Mouse (Mus musculus) liver, embryonic 13.5 days (tissue): ENCODE measurements around the gene Gm13199. TPM values are rescaled to one million over a fixed set of nuclear protein-coding genes. Genes with fewer than 3 reads are reported as not detected.

ENCODE experiments used
- ATAC-seq: fragments of 200-750 bp; cut with Nextera tagmentation; 2 replicates; pipeline ENCODE4 v1.8.0; 2017; ENCODE audit warnings: low read depth, mild to moderate bottlenecking, moderate number of reproducible peaks, moderate library complexity
- DNase-seq: peaks from one replicate; pipeline ENCODE4 v3.0.0; 2022
- H3K27ac ChIP-seq: fragments of 300-500 bp; sonication (generic); 2 replicates; pipeline ENCODE4 v1.5.1; 2015; ENCODE audit warnings: moderate library complexity, mild to moderate bottlenecking, inconsistent platforms
- H3K27me3 ChIP-seq: fragments of 300-500 bp; sonication (generic); 2 replicates; pipeline ENCODE4 v1.6.1; 2015; ENCODE audit warnings: mild to moderate bottlenecking, inconsistent platforms
- H3K36me3 ChIP-seq: fragments of 300-500 bp; sonication (generic); 2 replicates; pipeline ENCODE4 v1.6.1; 2015; ENCODE audit warnings: mild to moderate bottlenecking, inconsistent platforms
- H3K4me1 ChIP-seq: fragments of 300-500 bp; sonication (generic); replicated peaks from 2 replicates; pipeline ENCODE4 v1.6.1; 2015; ENCODE audit warnings: inconsistent platforms
- H3K4me2 ChIP-seq: fragments of 300-500 bp; sonication (generic); 2 replicates; pipeline ENCODE4 v1.6.1; 2015; ENCODE audit warnings: inconsistent platforms, mild to moderate bottlenecking, moderate library complexity
- H3K4me3 ChIP-seq: fragments of 300-500 bp; sonication (generic); replicated peaks from 2 replicates; pipeline ENCODE4 v1.5.1; 2015; ENCODE audit warnings: mild to moderate bottlenecking, inconsistent platforms
- H3K9ac ChIP-seq: fragments of 300-500 bp; sonication (generic); 2 replicates; pipeline ENCODE4 v1.6.1; 2015; ENCODE audit warnings: mild to moderate bottlenecking, inconsistent platforms
- H3K9me3 ChIP-seq: fragments of 300-500 bp; sonication (generic); replicated peaks from 2 replicates; pipeline ENCODE4 v1.6.1; 2016; ENCODE audit warnings: inconsistent platforms
- WGBS: fragments of 180-500 bp; shearing (Covaris S2); methylation state at CpG from one replicate; pipeline ENCODE4 v1.1.7; 2015; ENCODE audit not compliant: insufficient replicate concordance; 5-methylcytosine and 5-hydroxymethylcytosine counted together
- polyA plus RNA-seq: library from polyadenylated mRNA; unstranded; fragments of >200 nt; fragmentation: Nextera tagmentation; extraction: Ambion mirVana; gene quantifications from 2 replicates; pipeline ENCODE4 v1.2.1, GENCODE M21; 2015

Gene Gm13199
- polyA plus RNA-seq, 1 experiment from 2014 or later, result 0.36 TPM

DNA sequence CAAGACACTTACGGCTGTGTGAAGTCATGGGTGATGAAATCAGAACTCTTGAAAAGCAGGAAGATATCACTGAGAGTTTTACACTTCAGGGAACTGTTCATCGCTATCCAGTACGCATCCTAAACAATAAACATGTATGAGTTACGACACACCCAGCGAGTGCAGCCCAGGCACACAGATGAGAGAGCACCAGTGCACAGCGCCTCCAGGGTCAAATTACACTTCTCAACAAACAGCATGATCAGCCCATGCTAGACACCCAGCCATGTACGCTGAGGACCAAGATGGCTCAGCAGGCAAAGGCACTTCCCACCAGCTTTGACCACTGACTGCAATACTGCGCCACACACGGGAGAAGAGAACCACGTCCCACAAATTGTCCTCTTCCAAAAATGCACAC lies 41.5 kb downstream of the Gm13199 start:
- H3K4me3 ChIP-seq, result no peak overlapping the region
- no peak overlapping the region for H3K9ac ChIP-seq
- H3K27me3 ChIP-seq, result no peaks in the 10 kb centered on the region
- no peak overlapping the region for H3K27ac ChIP-seq
- peaks cover 70% of the 10 kb centered on the region for H3K36me3 ChIP-seq
- DNase-seq (no peak), ATAC-seq (no peak)
- H3K4me2 ChIP-seq, result no peak overlapping the region
- H3K9me3 ChIP-seq, result no peaks in the 10 kb centered on the region
- 85% methylated on average over 10 of the region's 10 CpGs for WGBS
- H3K4me1 ChIP-seq, result peaks cover 15% of the 10 kb centered on the region; the same call in 1 of the 2 replicates

Other genes starting within 250 kb of the Gm13199 start
- 0.82 and 0.90 TPM in 2 replicates for gene Camk1d, start 148.4 kb downstream of the Gm13199 start, polyA plus RNA-seq
- gene Nudt5, start 17.9 kb downstream of the Gm13199 start, polyA plus RNA-seq, result 70.1 and 84.3 TPM in 2 replicates
- 170 and 213 TPM in 2 replicates for gene Cdc123, start 17.8 kb downstream of the Gm13199 start, polyA plus RNA-seq
- gene Sec61a2, start 32.5 kb upstream of the Gm13199 start, polyA plus RNA-seq, result 14.3 and 17.4 TPM in 2 replicates
- 1.4 and 2.0 TPM in 2 replicates for gene Dhtkd1, start 79.9 kb upstream of the Gm13199 start, polyA plus RNA-seq
- 4.5 and 5.8 TPM in 2 replicates for gene Upf2, start 88.5 kb upstream of the Gm13199 start, polyA plus RNA-seq